Mouse (Mus musculus): ENCODE measurements around the gene Izumo2. TPM values are rescaled to one million over a fixed set of nuclear protein-coding genes. Genes with fewer than 3 reads are reported as not detected.

Izumo2 gene
- polyA plus RNA-seq, 1 experiment = 196 TPM

- Histone ChIP-seq H3K27me3 (ENCODE audit: control insufficient read depth, insufficient read depth, low read length) (no peaks in the 10 kb centered on the region), H3K36me3 (ENCODE audit: control insufficient read depth, insufficient read depth, low read length) (no peaks in the 10 kb centered on the region), H3K4me3 (ENCODE audit: control insufficient read depth, low read depth, low read length) (no peak overlapping the region), H3K27ac (ENCODE audit: control insufficient read depth, insufficient read depth, low read depth, low read length) (no peak overlapping the region), H3K4me1 (ENCODE audit: control insufficient read depth, insufficient read depth, low read length) (no peaks in the 10 kb centered on the region)
- no peak for TF ChIP-seq POLR2A (IDR thresholded peaks at IDR 0.05; ENCODE audit: control insufficient read depth, low read depth, low read length)
- no peak for TF ChIP-seq CTCF (IDR thresholded peaks at IDR 0.05; ENCODE audit: control insufficient read depth, insufficient read depth, insufficient replicate concordance, low read depth, low read length)
Observed at GRCm38 (mm10) chr7:44676611-44677010, 31.9 kb upstream of the Izumo2 start.

- peaks cover 8% of the 10 kb centered on the region for H3K4me1 ChIP-seq (ENCODE audit: control insufficient read depth, insufficient read depth, low read length)
- no peaks in the 10 kb centered on the region for H3K27me3 ChIP-seq (ENCODE audit: control insufficient read depth, insufficient read depth, low read length)
- no peak overlapping the region for H3K4me3 ChIP-seq (ENCODE audit: control insufficient read depth, low read depth, low read length)
- no peak overlapping the region for H3K27ac ChIP-seq (ENCODE audit: control insufficient read depth, insufficient read depth, low read depth, low read length)
- no peaks in the 10 kb centered on the region for H3K36me3 ChIP-seq (ENCODE audit: control insufficient read depth, insufficient read depth, low read length)
- TF ChIP-seq CTCF (IDR thresholded peaks at IDR 0.05; ENCODE audit: control insufficient read depth, insufficient read depth, insufficient replicate concordance, low read depth, low read length) (no peak), POLR2A (IDR thresholded peaks at IDR 0.05; ENCODE audit: control insufficient read depth, low read depth, low read length) (no peak)
Observed at GRCm38 (mm10) chr7:44683656-44684055, 24.9 kb upstream of the Izumo2 start.

GRCm38 (mm10) chr7:44685531-44686402, 22.8 kb upstream of the Izumo2 start:
- TF ChIP-seq CTCF (IDR thresholded peaks at IDR 0.05; ENCODE audit: control insufficient read depth, insufficient read depth, insufficient replicate concordance, low read depth, low read length) = no peak
- no peak for TF ChIP-seq POLR2A (IDR thresholded peaks at IDR 0.05; ENCODE audit: control insufficient read depth, low read depth, low read length)
- Histone ChIP-seq H3K4me1 (ENCODE audit: control insufficient read depth, insufficient read depth, low read length) (peaks cover 8% of the 10 kb centered on the region), H3K27ac (ENCODE audit: control insufficient read depth, insufficient read depth, low read depth, low read length) (no peak overlapping the region), H3K36me3 (ENCODE audit: control insufficient read depth, insufficient read depth, low read length) (no peaks in the 10 kb centered on the region), H3K27me3 (ENCODE audit: control insufficient read depth, insufficient read depth, low read length) (no peaks in the 10 kb centered on the region), H3K4me3 (ENCODE audit: control insufficient read depth, low read depth, low read length) (peak overlapping the region; percentile 56)

- Histone ChIP-seq H3K4me1 (ENCODE audit: control insufficient read depth, insufficient read depth, low read length) (peaks cover 4% of the 10 kb centered on the region), H3K4me3 (ENCODE audit: control insufficient read depth, low read depth, low read length) (no peak overlapping the region), H3K36me3 (ENCODE audit: control insufficient read depth, insufficient read depth, low read length) (no peaks in the 10 kb centered on the region), H3K27ac (ENCODE audit: control insufficient read depth, insufficient read depth, low read depth, low read length) (no peak overlapping the region), H3K27me3 (ENCODE audit: control insufficient read depth, insufficient read depth, low read length) (no peaks in the 10 kb centered on the region)
- TF ChIP-seq POLR2A (IDR thresholded peaks at IDR 0.05; ENCODE audit: control insufficient read depth, low read depth, low read length) (no peak), CTCF (IDR thresholded peaks at IDR 0.05; ENCODE audit: control insufficient read depth, insufficient read depth, insufficient replicate concordance, low read depth, low read length) (peak; percentile 86; the same call in 1 of the 2 replicates)
Observed at GRCm38 (mm10) chr7:44688890-44689289, 19.7 kb upstream of the Izumo2 start.

GRCm38 (mm10) chr7:44689331-44689730, 19.2 kb upstream of the Izumo2 start:
- no peaks in the 10 kb centered on the region for H3K27me3 ChIP-seq (ENCODE audit: control insufficient read depth, insufficient read depth, low read length)
- H3K27ac ChIP-seq (ENCODE audit: control insufficient read depth, insufficient read depth, low read depth, low read length) = no peak overlapping the region
- no peak overlapping the region for H3K4me3 ChIP-seq (ENCODE audit: control insufficient read depth, low read depth, low read length)
- no peaks in the 10 kb centered on the region for H3K36me3 ChIP-seq (ENCODE audit: control insufficient read depth, insufficient read depth, low read length)
- TF ChIP-seq POLR2A (IDR thresholded peaks at IDR 0.05; ENCODE audit: control insufficient read depth, low read depth, low read length) (no peak), CTCF (IDR thresholded peaks at IDR 0.05; ENCODE audit: control insufficient read depth, insufficient read depth, insufficient replicate concordance, low read depth, low read length) (no peak)
- peaks cover 3% of the 10 kb centered on the region for H3K4me1 ChIP-seq (ENCODE audit: control insufficient read depth, insufficient read depth, low read length)

- H3K4me3 ChIP-seq (ENCODE audit: control insufficient read depth, low read depth, low read length) = no peak overlapping the region
- H3K27me3 ChIP-seq (ENCODE audit: control insufficient read depth, insufficient read depth, low read length) = no peaks in the 10 kb centered on the region
- peaks cover 8% of the 10 kb centered on the region for H3K4me1 ChIP-seq (ENCODE audit: control insufficient read depth, insufficient read depth, low read length)
- no peaks in the 10 kb centered on the region for H3K36me3 ChIP-seq (ENCODE audit: control insufficient read depth, insufficient read depth, low read length)
- TF ChIP-seq CTCF (IDR thresholded peaks at IDR 0.05; ENCODE audit: control insufficient read depth, insufficient read depth, insufficient replicate concordance, low read depth, low read length) (no peak), POLR2A (IDR thresholded peaks at IDR 0.05; ENCODE audit: control insufficient read depth, low read depth, low read length) (no peak)
- H3K27ac ChIP-seq (ENCODE audit: control insufficient read depth, insufficient read depth, low read depth, low read length) = no peak overlapping the region
Observed at GRCm38 (mm10) chr7:44693427-44694175, 14.9 kb upstream of the Izumo2 start.

GRCm38 (mm10) chr7:44695223-44695622, 13.3 kb upstream of the Izumo2 start:
- no peak for TF ChIP-seq CTCF (IDR thresholded peaks at IDR 0.05; ENCODE audit: control insufficient read depth, insufficient read depth, insufficient replicate concordance, low read depth, low read length)
- TF ChIP-seq POLR2A (IDR thresholded peaks at IDR 0.05; ENCODE audit: control insufficient read depth, low read depth, low read length) = no peak
- Histone ChIP-seq H3K36me3 (ENCODE audit: control insufficient read depth, insufficient read depth, low read length) (no peaks in the 10 kb centered on the region), H3K27ac (ENCODE audit: control insufficient read depth, insufficient read depth, low read depth, low read length) (no peak overlapping the region), H3K4me3 (ENCODE audit: control insufficient read depth, low read depth, low read length) (no peak overlapping the region), H3K27me3 (ENCODE audit: control insufficient read depth, insufficient read depth, low read length) (no peaks in the 10 kb centered on the region), H3K4me1 (ENCODE audit: control insufficient read depth, insufficient read depth, low read length) (peaks cover 8% of the 10 kb centered on the region)
